Mouse (Mus musculus): ENCODE data around the gene 9430038I01Rik.

Gene 9430038I01Rik

GRCm38 (mm10) chr7:137365056-137365455, 45.5 kb downstream of the 9430038I01Rik start:
- no peak for DNase-seq

DNA sequence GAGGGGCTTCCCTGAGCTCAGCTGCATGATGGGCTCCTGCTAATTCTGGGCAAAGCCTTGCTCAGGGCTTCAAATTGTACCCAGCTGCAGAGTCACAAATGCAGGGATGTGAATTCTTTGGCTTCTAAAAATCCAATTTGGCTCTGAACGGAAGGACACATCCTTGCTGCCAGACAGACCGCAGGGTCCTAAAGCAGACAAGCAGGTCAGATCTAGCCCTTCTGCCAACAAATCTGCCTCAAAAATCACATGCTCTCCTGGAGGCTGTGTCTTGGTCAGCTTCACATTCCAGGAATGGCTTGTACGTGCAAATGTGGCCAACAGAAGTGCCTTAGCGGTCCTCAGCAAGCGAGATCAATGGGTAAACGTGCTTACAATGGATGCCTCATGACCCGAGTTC, 46.0 kb downstream of the 9430038I01Rik start:
- DNase-seq = no peak

- no peak for DNase-seq
These were observed 63.7 kb downstream of the 9430038I01Rik start for GRCm38 (mm10) chr7:137346860-137347259.

DNA sequence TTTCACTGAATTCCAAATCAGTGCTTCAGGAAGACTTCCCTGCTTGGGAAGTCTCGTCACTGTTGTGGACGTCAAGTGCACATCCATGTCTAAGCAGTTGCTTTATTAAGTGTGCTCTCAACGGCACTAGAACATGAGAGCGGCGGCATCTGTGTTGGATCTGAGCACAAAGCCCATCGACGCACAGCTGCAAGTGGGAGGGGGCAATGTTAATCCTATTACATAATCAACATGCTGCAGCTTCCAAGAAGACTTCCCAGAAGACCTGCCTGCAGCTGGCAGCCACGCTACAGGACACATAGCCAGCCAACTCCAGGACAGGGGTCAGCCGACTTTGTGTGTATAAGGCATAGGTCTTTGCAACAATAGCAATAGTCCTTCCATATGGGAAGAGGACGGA, 64.5 kb downstream of the 9430038I01Rik start:
- no peak for DNase-seq

- no peak for DNase-seq
These were observed 76.6 kb downstream of the 9430038I01Rik start for GRCm38 (mm10) chr7:137333951-137334350.
